Mouse (Mus musculus) midbrain, embryonic 16.5 days (tissue): ENCODE results near the gene Golt1b. TPM values are rescaled to one million over a fixed set of nuclear protein-coding genes. Genes with fewer than 3 reads are reported as not detected.
"Not testable (repeated sequence)": the region's sequence is repeated elsewhere in the genome, so short reads cannot be mapped to it uniquely, and the experiment has no call there.

ENCODE experiments used
- ATAC-seq: fragments of 200-750 bp; cut with Nextera tagmentation; 2 replicates; pipeline ENCODE4 v1.8.0; 2017; ENCODE audit warnings: moderate TSS enrichment
- H3K27ac ChIP-seq: fragments of 300-500 bp; sonication (generic); 2 replicates; pipeline ENCODE4 v1.5.1; 2014; ENCODE audit warnings: mild to moderate bottlenecking, low read length, mixed read lengths
- H3K27me3 ChIP-seq: fragments of 300-500 bp; sonication (generic); 2 replicates; pipeline ENCODE4 v1.6.1; 2014; ENCODE audit warnings: low read depth, low read length, mixed read lengths; ENCODE audit not compliant: control insufficient read depth, insufficient read depth
- H3K36me3 ChIP-seq: fragments of 300-500 bp; sonication (generic); 2 replicates; pipeline ENCODE4 v1.6.1; 2014; ENCODE audit warnings: mild to moderate bottlenecking, low read length, moderate library complexity, mixed read lengths; ENCODE audit not compliant: control insufficient read depth, insufficient read depth
- H3K4me1 ChIP-seq: fragments of 300-500 bp; sonication (generic); 2 replicates; pipeline ENCODE4 v1.6.1; 2014; ENCODE audit warnings: mild to moderate bottlenecking, low read length, mixed read lengths; ENCODE audit not compliant: control insufficient read depth, insufficient read depth
- H3K4me2 ChIP-seq: fragments of 300-500 bp; sonication (generic); 2 replicates; pipeline ENCODE4 v1.6.1; 2014; ENCODE audit warnings: mild to moderate bottlenecking, low read length, mixed read lengths
- H3K4me3 ChIP-seq: fragments of 300-500 bp; sonication (generic); 2 replicates; pipeline ENCODE4 v1.5.1; 2014; ENCODE audit warnings: low read depth, mild to moderate bottlenecking, low read length, moderate library complexity, mixed read lengths
- H3K9ac ChIP-seq: fragments of 300-500 bp; sonication (generic); 2 replicates; pipeline ENCODE4 v1.6.1; 2014; ENCODE audit warnings: low read depth, low read length, mixed read lengths
- H3K9me3 ChIP-seq: fragments of 300-500 bp; sonication (generic); replicated peaks from 2 replicates; pipeline ENCODE4 v1.6.1; 2014; ENCODE audit warnings: mild to moderate bottlenecking, low read length, mixed read lengths; ENCODE audit not compliant: control insufficient read depth, poor library complexity, severe bottlenecking
- WGBS: fragments of 180-500 bp; shearing (Covaris S2); extraction: QIAGEN DNeasy Blood & Tissue Kit; methylation state at CpG from one replicate; pipeline ENCODE4 v1.1.7; 2014; 5-methylcytosine and 5-hydroxymethylcytosine counted together
- polyA plus RNA-seq: library from polyadenylated mRNA; unstranded; fragments of >200 nt; fragmentation: Nextera tagmentation; extraction: Ambion mirVana; gene quantifications from 2 replicates; pipeline ENCODE4 v1.2.1, GENCODE M21; 2015

Gene Golt1b
- polyA plus RNA-seq: 80.1 and 82.4 TPM in 2 replicates

GRCm38 (mm10) chr6:142387011-142387754 is at the start of gene Golt1b, which contains the start of gene Recql:
Gene Golt1b, plus strand, starts transcription at chr6:142387221.
Gene Recql, minus strand, starts transcription at chr6:142387087.
- WGBS: 1% methylated on average over 86 of the region's 87 CpGs
- no peaks in the 10 kb centered on the region for H3K27me3 ChIP-seq

GRCm38 (mm10) chr6:142338961-142339360 is 48.1 kb upstream of the Golt1b start:
- 71% methylated on average over 2 of the region's 2 CpGs for WGBS
- Histone ChIP-seq H3K4me1 (no peaks in the 10 kb centered on the region), H3K27me3 (no peaks in the 10 kb centered on the region), H3K9me3 (no peaks in the 10 kb centered on the region), H3K4me2 (no peak overlapping the region), H3K36me3 (no peaks in the 10 kb centered on the region), H3K27ac (no peak overlapping the region), H3K4me3 (no peak overlapping the region), H3K9ac (no peak overlapping the region)
- ATAC-seq: no peak

More at GRCm38 (mm10) chr6:142387011-142387754, at the start of gene Golt1b, which contains the start of gene Recql:
- Histone ChIP-seq H3K27ac (peak within 1 kb of the TSS; percentile 58), H3K9ac (peak within 1 kb of the TSS; percentile 90), H3K9me3 (no peaks in the 10 kb centered on the region), H3K4me1 (peaks cover 24% of the 10 kb centered on the region), H3K4me3 (peak within 1 kb of the TSS; percentile 100), H3K4me2 (peak within 1 kb of the TSS; percentile 86), H3K36me3 (no peaks in the 10 kb centered on the region)
- ATAC-seq: peak; percentile 100

- no peak for ATAC-seq
- 55% methylated on average over 2 of the region's 2 CpGs for WGBS
Observed at GRCm38 (mm10) chr6:142339576-142339975, 47.4 kb upstream of the Golt1b start.

GRCm38 (mm10) chr6:142343561-142343960 is 43.5 kb upstream of the Golt1b start:
- H3K4me3 ChIP-seq: no peak overlapping the region
- 82% methylated on average over 2 of the region's 2 CpGs for WGBS
- no peaks in the 10 kb centered on the region for H3K9me3 ChIP-seq
- H3K27ac ChIP-seq: no peak overlapping the region
- no peaks in the 10 kb centered on the region for H3K36me3 ChIP-seq
- ATAC-seq: no peak
- no peak overlapping the region for H3K4me2 ChIP-seq
- peaks cover 8% of the 10 kb centered on the region for H3K4me1 ChIP-seq
- no peaks in the 10 kb centered on the region for H3K27me3 ChIP-seq
- H3K9ac ChIP-seq: no peak overlapping the region

More at GRCm38 (mm10) chr6:142339576-142339975, 47.4 kb upstream of the Golt1b start:
- Histone ChIP-seq H3K27ac (no peak overlapping the region), H3K36me3 (no peaks in the 10 kb centered on the region), H3K4me1 (no peaks in the 10 kb centered on the region), H3K27me3 (no peaks in the 10 kb centered on the region), H3K9me3 (no peaks in the 10 kb centered on the region), H3K4me2 (no peak overlapping the region), H3K9ac (no peak overlapping the region), H3K4me3 (no peak overlapping the region)

GRCm38 (mm10) chr6:142345440-142346038 is 41.5 kb upstream of the Golt1b start, which contains the start of gene Pyroxd1:
Gene Pyroxd1, plus strand, starts transcription at chr6:142345654.
- Histone ChIP-seq H3K4me2 (peak within 1 kb of the TSS; percentile 61), H3K27ac (peak within 1 kb of the TSS; percentile 87), H3K9ac (peak within 1 kb of the TSS; percentile 79), H3K27me3 (no peaks in the 10 kb centered on the region), H3K36me3 (no peaks in the 10 kb centered on the region), H3K4me1 (peaks cover 8% of the 10 kb centered on the region), H3K4me3 (peak within 1 kb of the TSS; percentile 85), H3K9me3 (no peaks in the 10 kb centered on the region)
- WGBS: under 1% methylated on average over 48 of the region's 48 CpGs
- peak; percentile 96 for ATAC-seq

GRCm38 (mm10) chr6:142346181-142347110 is 40.6 kb upstream of the Golt1b start:
- H3K27ac ChIP-seq: no peak overlapping the region; the same call in 1 of the 2 replicates

GRCm38 (mm10) chr6:142347431-142348385 is 39.3 kb upstream of the Golt1b start:
- no peak overlapping the region for H3K4me3 ChIP-seq
- H3K27me3 ChIP-seq: no peaks in the 10 kb centered on the region
- ATAC-seq: no peak
- H3K36me3 ChIP-seq: peaks cover 9% of the 10 kb centered on the region
- no peaks in the 10 kb centered on the region for H3K9me3 ChIP-seq
- H3K4me1 ChIP-seq: peaks cover 8% of the 10 kb centered on the region
- WGBS: 81% methylated on average over 11 of the region's 11 CpGs
- H3K9ac ChIP-seq: no peak overlapping the region
- H3K4me2 ChIP-seq: no peak overlapping the region
- H3K27ac ChIP-seq: no peak overlapping the region

More at GRCm38 (mm10) chr6:142346181-142347110, 40.6 kb upstream of the Golt1b start:
- ATAC-seq: no peak; the same call in 1 of the 2 replicates
- WGBS: 58% methylated on average over 12 of the region's 12 CpGs
- Histone ChIP-seq H3K27me3 (no peaks in the 10 kb centered on the region), H3K4me2 (peak overlapping the region; percentile 57), H3K36me3 (peaks cover 5% of the 10 kb centered on the region), H3K9ac (peak overlapping the region; percentile 79), H3K9me3 (no peaks in the 10 kb centered on the region), H3K4me3 (peak overlapping the region; percentile 85), H3K4me1 (peaks cover 8% of the 10 kb centered on the region)

GRCm38 (mm10) chr6:142352099-142352498 is 34.9 kb upstream of the Golt1b start:
- not testable (repeated sequence) for ATAC-seq, H3K4me3 ChIP-seq, H3K9ac ChIP-seq, H3K27ac ChIP-seq, H3K4me2 ChIP-seq, H3K27me3 ChIP-seq, H3K9me3 ChIP-seq, H3K4me1 ChIP-seq
- WGBS: 97% methylated on average over 3 of the region's 3 CpGs
- H3K36me3 ChIP-seq: peaks cover 19% of the 10 kb centered on the region
